Mouse (Mus musculus): ENCODE results near the gene 4933405L10Rik.

GRCm38 (mm10) chr8:105725726-105726125 is 18.3 kb downstream of the 4933405L10Rik start:
- TF ChIP-seq CTCF (IDR thresholded peaks at IDR 0.05; ENCODE audit: borderline replicate concordance, insufficient read depth, low read depth, low read length), result no peak
- TF ChIP-seq POLR2A (IDR thresholded peaks at IDR 0.05; ENCODE audit: borderline replicate concordance, insufficient read depth, low read length), result no peak
